Mouse (Mus musculus): ENCODE results near the gene Klhl11.

The Klhl11 gene

DNA sequence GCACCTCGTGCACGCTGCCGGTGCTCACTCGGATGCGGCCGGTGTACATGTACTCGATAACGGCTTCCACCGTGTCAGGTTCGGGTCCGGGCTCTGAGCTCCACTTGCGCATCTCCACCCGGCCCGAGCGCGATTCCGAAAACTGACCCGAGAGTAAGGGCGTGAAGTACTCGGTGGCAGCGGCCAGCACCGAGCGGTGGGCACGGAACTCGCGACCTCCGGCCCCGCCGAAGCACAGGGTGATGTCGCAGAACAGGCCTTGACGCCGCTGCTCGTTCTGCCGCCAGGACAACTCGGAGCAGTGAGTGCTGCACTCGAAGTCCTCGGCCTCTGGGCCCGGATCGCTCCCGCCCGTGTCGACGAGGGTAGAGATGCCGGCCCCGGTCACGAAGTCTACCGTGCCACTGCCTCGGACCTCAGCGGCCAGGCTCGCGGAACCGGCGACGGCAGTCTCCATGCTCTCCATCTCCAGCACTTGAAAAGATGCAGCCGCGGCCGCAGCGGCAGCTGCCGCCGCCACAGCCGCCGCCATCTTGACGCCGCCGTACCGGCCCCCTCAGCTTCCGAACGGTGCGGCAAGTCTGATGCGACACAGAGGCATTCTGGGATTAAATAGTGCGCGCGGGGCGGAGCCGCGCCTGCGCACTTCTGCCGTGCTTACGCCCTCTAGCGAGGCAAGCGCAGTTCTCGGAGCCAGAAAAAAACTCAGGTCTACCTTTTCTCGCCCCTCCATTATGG is at the start of gene Klhl11:
Gene Klhl11, minus strand, starts transcription at position 545 of the 738 bp plus-strand sequence.
- ChIA-PET POLR2A (interaction anchor here (0.6 to 4.4 kb wide), 100 partner anchors 8 to 1551 kb away, joined by 3 to 30 read pairs (median 4); partner anchors contain the start of genes Acly (in 3 of the 4), Jup (in 3 of the 4), Klhl10 (in 3 of the 4) and Nt5c3b (in 3 of the 4)), CTCF (interaction anchor here (0.6 to 1.5 kb wide), 30 partner anchors 14 to 1568 kb away, joined by 3 to 8 read pairs (median 3); partner anchors contain the start of genes Acly (in 2 of the 4), Fkbp10 (in 1 of the 4) and Jup (in 1 of the 4))

DNA sequence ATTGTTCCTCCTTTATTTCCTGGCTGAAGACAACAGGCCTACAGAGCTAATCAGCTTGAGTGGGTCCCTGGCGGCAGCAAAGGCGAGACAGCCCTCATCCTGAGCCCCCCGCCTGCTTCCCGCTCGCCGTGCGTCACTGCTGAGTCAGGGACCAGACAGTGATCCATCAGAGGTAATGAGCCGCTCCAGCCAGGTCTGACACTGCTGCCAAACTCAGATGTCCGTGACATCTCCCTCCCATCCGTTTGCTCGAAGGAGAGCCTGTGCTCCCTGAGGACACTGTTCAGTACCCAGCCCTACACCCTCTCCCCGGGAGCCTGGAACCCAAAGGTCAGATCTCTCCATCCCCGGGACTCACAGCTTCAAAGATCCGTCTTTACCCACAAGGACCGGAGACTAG is 48.3 kb upstream of the Klhl11 start:
- ChIA-PET POLR2A (interaction anchor here in 2 of 4 experiments (0.5 to 14.6 kb wide), 17 partner anchors 8 to 566 kb away, joined by 3 to 280 read pairs (median 4); partner anchors contain the start of genes Ttc25 (in 2 of the 2) and Mlx (in 1 of the 2)), CTCF (no interaction called here)

DNA sequence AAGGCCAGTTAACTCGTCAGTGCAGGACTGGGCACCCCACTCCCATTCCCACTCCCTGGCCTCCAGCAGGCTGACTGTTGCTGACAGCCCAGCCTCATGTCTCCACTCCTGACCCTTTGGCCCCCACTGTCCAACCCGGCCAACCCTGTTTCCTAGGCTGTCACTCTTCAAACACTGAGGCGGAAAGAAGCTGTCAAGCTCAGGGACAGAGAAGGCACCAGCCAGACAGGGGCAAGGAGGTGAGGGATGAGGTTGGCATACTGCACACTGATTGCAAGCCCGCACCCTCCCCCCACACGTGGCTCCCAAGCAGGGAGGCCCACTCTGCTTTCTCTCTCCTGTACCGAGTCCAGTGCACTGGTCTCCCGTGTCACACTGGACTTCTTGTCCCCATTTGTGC is 46.6 kb upstream of the Klhl11 start:
- POLR2A ChIA-PET, result interaction anchor here in 3 of 4 experiments (0.7 to 14.6 kb wide), 7 partner anchors 9 to 37 kb away, joined by 3 to 280 read pairs (median 10); partner anchors contain the start of genes Acly (in 3 of the 3) and Ttc25 (in 1 of the 3)

DNA sequence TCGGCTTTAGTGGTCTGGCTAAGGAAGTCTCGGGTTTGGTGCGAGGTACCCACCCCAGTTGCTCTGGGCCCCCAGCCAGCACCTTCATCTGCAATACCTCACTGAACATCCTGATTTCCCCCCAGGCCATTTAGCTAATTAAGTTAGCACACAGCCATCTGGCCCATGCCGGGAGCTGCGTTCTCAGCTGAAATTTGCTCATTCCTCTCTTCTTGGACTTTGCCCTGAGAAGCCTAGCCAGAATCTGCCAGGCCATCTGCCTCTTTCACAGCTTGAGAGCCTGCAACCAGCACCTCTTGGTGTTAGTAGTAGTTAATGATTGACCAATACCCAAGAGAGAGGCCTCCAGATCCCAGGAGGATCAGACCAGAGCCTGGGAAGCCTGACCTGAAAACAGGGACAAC is 45.6 kb upstream of the Klhl11 start:
- ChIA-PET CTCF (interaction anchor here in 1 of 4 experiments (0.5 to 0.6 kb wide), 2 partner anchors 185 to 1296 kb away, joined by 4 read pairs; no protein-coding TSS in a partner anchor), POLR2A (interaction anchor here in 3 of 4 experiments (0.5 to 14.6 kb wide), 11 partner anchors 9 to 220 kb away, joined by 3 to 280 read pairs (median 6); partner anchors contain the start of genes Acly (in 3 of the 3) and Ttc25 (in 1 of the 3))

More for the DNA sequence above, 46.6 kb upstream of the Klhl11 start:
- CTCF ChIA-PET, result interaction anchor here in 2 of 4 experiments (0.6 kb wide), 2 partner anchors 439 to 1523 kb away, joined by 4 read pairs; no protein-coding TSS in a partner anchor

GRCm38 (mm10) chr11:100516291-100516690 is 43.8 kb upstream of the Klhl11 start:
- POLR2A ChIA-PET, result interaction anchor here (1.1 to 2.0 kb wide), 7 partner anchors 8 to 101 kb away, joined by 3 to 16 read pairs (median 6); partner anchors contain the start of gene Acly (in 3 of the 4)
- CTCF ChIA-PET, result interaction anchor here in 1 of 4 experiments (0.6 kb wide), 1 partner anchor 916 kb away, joined by 3 read pairs; no protein-coding TSS in a partner anchor

- CTCF ChIA-PET, result interaction anchor here in 3 of 4 experiments (0.5 to 1.0 kb wide), 3 partner anchors 11 to 917 kb away, joined by 3 to 6 read pairs (median 4); no protein-coding TSS in a partner anchor
- POLR2A ChIA-PET, result interaction anchor here (0.5 to 2.0 kb wide), 12 partner anchors 9 to 102 kb away, joined by 3 to 16 read pairs (median 6); partner anchors contain the start of gene Acly (in 4 of the 4)
Measured at GRCm38 (mm10) chr11:100515789-100516188, 43.2 kb upstream of the Klhl11 start.

GRCm38 (mm10) chr11:100515061-100515460 is 42.5 kb upstream of the Klhl11 start:
- CTCF ChIA-PET, result interaction anchor here in 1 of 4 experiments (1.0 kb wide), 1 partner anchor 12 kb away, joined by 4 read pairs; no protein-coding TSS in a partner anchor
- POLR2A ChIA-PET, result interaction anchor here (0.6 to 2.0 kb wide), 12 partner anchors 10 to 1574 kb away, joined by 3 to 16 read pairs (median 4); partner anchors contain the start of gene Acly (in 4 of the 4)

GRCm38 (mm10) chr11:100513716-100514115 is 41.2 kb upstream of the Klhl11 start:
- CTCF ChIA-PET, result interaction anchor here in 2 of 4 experiments (0.6 to 1.0 kb wide), 4 partner anchors 13 to 248 kb away, joined by 3 to 6 read pairs (median 4); no protein-coding TSS in a partner anchor
- POLR2A ChIA-PET, result interaction anchor here in 3 of 4 experiments (0.7 to 6.1 kb wide), 14 partner anchors 8 to 137 kb away, joined by 3 to 38 read pairs (median 4); partner anchors contain the start of gene Acly (in 2 of the 3)

- CTCF ChIA-PET, result no interaction called here
- POLR2A ChIA-PET, result interaction anchor here in 3 of 4 experiments (1.1 to 6.1 kb wide), 9 partner anchors 9 to 41 kb away, joined by 3 to 38 read pairs (median 7); partner anchors contain the start of gene Acly (in 3 of the 3)
Measured at GRCm38 (mm10) chr11:100512384-100512783, 39.8 kb upstream of the Klhl11 start.

GRCm38 (mm10) chr11:100510556-100510955 is 38.0 kb upstream of the Klhl11 start:
- ChIA-PET POLR2A (interaction anchor here in 3 of 4 experiments (0.6 to 6.1 kb wide), 19 partner anchors 9 to 429 kb away, joined by 3 to 38 read pairs (median 4); partner anchors contain the start of genes Acly (in 3 of the 3), Jup (in 1 of the 3), Klhl11 (in 1 of the 3) and Stat3 (in 1 of the 3)), CTCF (interaction anchor here in 3 of 4 experiments (1.0 to 1.8 kb wide), 7 partner anchors 16 to 56 kb away, joined by 3 to 6 read pairs (median 5); partner anchors contain the start of genes Acly (in 1 of the 3) and Klhl11 (in 1 of the 3))

DNA sequence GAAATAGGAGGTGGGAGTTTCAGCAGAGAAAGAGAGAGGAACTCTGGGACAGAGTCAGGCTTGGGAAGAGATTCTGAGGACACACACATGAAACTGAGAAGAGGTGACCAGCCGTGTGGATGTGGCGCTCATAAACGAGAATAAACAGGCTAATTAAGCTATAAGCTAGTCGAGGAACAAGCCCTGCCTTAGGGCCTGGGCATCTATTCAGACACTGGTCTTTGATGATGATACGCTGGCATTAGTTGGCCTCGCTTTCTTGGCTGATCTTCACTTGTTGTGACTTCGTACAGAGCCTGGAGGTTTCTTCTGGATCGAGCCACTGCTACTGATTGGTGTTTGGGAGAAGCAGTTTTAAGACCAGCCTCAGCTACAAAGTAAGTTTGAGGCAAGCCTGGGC is 33.5 kb upstream of the Klhl11 start:
- ChIA-PET POLR2A (interaction anchor here (0.6 to 6.9 kb wide), 25 partner anchors 8 to 439 kb away, joined by 3 to 56 read pairs (median 4); partner anchors contain the start of genes Acly (in 3 of the 4), Eif1 (in 1 of the 4) and Klhl11 (in 1 of the 4)), CTCF (interaction anchor here in 2 of 4 experiments (0.6 to 1.1 kb wide), 2 partner anchors 20 to 1440 kb away, joined by 3 to 5 read pairs; no protein-coding TSS in a partner anchor)

DNA sequence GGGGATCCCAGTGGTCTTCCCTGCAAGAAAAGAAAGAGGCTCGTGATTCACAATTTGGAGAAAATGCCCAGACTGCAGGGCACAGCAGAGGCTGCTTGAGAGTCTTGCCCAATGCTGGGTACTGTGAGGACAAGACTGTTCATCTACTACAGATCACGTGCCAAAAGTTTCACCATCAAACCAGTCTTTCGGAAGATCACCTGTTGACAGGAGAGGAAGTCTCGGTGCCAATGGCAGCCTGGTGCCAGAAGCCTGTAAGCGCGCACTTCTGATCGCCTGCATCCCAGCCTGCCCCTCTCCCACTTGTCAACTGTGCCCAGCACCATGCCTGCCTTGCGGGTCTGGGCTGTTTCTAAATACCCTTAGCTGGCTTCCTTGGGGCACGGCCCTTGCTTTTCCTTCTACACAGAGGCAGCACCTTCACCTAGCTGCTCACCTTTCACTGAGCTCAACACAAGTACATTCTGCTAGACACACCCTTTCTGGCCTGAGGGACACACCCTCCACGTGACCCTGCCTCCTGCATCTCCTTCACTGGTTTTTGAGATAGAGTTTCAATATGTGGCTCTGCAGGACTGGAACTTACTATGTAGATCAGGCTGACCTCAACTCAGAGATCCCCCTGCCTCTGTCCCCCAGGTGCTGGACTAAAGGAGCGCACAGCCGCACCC is 32.6 kb upstream of the Klhl11 start:
- CTCF ChIA-PET, result interaction anchor here in 2 of 4 experiments (0.6 to 1.1 kb wide), 3 partner anchors 21 to 1439 kb away, joined by 3 to 5 read pairs (median 3); partner anchors contain the start of gene Klhl11 (in 1 of the 2)
- POLR2A ChIA-PET, result interaction anchor here (0.6 to 6.9 kb wide), 24 partner anchors 8 to 185 kb away, joined by 3 to 56 read pairs (median 6); partner anchors contain the start of genes Acly (in 2 of the 4), Eif1 (in 1 of the 4) and Klhl11 (in 1 of the 4)

DNA sequence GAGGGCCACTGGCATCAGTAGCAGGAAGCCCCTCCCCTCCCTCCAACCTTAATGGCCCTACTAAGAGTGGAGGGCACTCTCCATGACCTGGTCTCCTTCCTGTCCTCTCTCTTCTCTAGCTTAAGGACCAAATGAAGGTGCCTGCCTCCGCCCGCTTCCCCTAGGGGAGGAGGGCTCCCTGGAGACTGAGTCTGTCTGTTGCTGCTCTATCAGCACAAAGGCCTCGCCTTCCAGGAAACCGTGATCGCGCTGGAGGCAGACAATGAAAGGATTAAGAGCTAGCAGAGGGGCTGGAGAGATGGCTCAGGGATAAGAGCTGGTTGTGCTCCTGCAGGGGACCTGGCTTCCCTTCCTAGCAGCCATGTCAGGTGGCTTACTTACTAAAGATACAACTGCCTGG is 28.8 kb upstream of the Klhl11 start:
- POLR2A ChIA-PET, result interaction anchor here (0.6 to 6.9 kb wide), 22 partner anchors 9 to 755 kb away, joined by 3 to 56 read pairs (median 4); partner anchors contain the start of genes Acly (in 3 of the 4) and Klhl11 (in 3 of the 4)
- CTCF ChIA-PET, result interaction anchor here in 2 of 4 experiments (0.7 to 1.4 kb wide), 2 partner anchors 15 to 29 kb away, joined by 3 read pairs; partner anchors contain the start of gene Klhl11 (in 1 of the 2)

DNA sequence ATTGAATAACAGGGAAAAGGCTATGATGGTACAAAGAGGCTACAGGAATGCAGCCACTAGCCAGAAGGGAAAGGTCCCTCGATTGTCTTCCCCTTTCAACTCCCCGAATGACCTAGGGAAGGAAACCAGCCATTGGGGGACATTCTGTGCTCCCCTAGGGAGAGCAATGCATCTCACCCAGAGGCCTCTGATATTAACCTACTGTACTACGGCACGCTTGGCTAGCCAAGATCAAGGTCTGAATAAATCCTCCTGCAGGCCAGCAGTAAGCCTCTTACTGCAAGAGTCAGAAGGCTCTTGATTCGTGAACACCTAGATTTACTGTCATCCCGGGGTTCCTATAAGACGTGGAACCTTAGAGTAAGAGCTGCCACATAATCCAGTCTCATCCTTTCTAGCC is 28.1 kb upstream of the Klhl11 start:
- ChIA-PET CTCF (no interaction called here), POLR2A (interaction anchor here in 3 of 4 experiments (0.6 to 6.9 kb wide), 9 partner anchors 10 to 755 kb away, joined by 3 to 38 read pairs (median 6); partner anchors contain the start of genes Acly (in 2 of the 3) and Klhl11 (in 1 of the 3))

DNA sequence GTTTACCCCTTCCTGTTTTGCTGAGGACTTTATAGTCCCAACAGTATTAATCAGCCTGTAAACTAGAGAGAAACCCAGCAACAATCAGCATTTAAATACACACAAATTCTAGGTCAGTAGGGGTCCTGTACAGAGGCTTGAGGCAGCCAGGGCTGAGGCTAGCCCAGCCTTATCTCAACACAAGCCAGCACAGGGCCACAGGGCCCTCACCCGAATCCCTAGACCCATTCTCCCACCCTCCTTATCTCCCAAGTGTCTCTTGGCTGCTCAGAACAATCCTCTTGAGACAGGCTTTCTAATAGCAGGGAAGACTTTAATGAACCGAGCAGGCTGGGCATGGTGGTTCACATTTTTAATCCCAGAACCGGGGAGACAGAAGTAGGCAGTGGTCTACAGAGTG is 27.7 kb upstream of the Klhl11 start:
- POLR2A ChIA-PET, result interaction anchor here in 2 of 4 experiments (1.1 to 6.9 kb wide), 8 partner anchors 10 to 178 kb away, joined by 3 to 38 read pairs (median 5); partner anchors contain the start of gene Acly (in 2 of the 2)

DNA sequence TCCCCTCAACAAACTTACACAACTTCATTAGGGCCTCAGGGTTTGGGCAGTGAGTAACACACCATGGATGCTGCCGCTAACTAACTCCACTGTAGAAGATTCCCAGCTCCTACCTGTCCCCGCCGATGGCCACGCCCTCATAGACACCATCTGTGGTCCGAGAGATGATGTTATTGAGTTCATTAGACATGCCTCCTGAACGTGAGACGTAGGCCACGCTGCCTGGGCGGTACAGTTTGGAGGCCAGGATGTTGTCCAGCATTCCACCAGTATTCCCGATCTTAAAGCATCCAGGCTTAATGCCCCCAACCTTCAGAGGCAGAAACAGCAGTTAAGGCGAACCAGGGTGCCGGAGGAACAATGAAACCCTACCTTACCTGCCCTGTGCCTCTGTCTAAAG is 21.2 kb upstream of the Klhl11 start:
- POLR2A ChIA-PET, result interaction anchor here in 3 of 4 experiments (0.6 to 4.9 kb wide), 14 partner anchors 8 to 111 kb away, joined by 3 to 24 read pairs (median 4); partner anchors contain the start of gene Acly (in 2 of the 3)
- CTCF ChIA-PET, result interaction anchor here in 1 of 4 experiments (0.9 kb wide), 1 partner anchor 21 kb away, joined by 3 read pairs; the partner anchor contains the start of gene Klhl11

More for the DNA sequence above, 27.7 kb upstream of the Klhl11 start:
- CTCF ChIA-PET, result no interaction called here

Measured in embryonic stem cell, embryonic (primary cell).